Mouse (Mus musculus): Measurements from ENCODE around the gene Zkscan14.
"Not testable (repeated sequence)": the region's sequence is repeated elsewhere in the genome, so short reads cannot be mapped to it uniquely, and the experiment has no call there.

Zkscan14 gene

DNA sequence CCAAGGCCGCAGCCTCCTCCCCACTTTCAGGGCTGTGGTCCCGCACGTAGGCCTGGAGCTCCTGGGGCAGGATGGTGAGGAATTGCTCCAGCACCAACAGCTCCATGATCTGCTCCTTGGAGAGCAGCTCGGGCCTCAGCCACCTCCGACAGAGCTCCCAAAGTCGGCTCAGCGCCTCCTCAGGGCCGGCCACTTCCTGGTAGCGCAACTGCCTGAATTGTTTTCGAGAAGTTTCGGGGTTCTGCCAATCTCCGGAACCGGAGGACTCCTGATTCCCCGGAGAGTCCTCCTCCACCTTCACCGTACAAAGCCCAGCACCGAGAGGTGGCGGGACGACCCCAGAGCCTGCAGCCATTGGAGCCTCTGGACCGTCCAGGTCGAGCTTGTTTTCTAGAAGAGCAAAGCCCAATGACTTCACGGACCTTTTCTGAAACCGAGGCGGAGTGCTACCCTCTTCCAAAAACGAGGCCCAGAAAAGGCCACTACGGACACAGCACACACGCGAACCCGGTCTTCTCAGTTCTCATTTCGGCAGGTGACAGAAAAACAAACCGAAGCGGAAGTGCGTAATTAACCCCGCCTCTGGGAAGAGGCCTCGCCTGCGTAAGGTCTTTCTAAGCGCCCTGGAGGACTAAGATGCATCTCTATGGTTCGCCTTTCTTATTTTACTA is at the start of gene Zkscan14:
Zkscan14 (minus strand) TSS at position 548 of the 671 bp plus-strand sequence.
- no peak for DNase-seq (ENCODE audit: low spot score)

DNA sequence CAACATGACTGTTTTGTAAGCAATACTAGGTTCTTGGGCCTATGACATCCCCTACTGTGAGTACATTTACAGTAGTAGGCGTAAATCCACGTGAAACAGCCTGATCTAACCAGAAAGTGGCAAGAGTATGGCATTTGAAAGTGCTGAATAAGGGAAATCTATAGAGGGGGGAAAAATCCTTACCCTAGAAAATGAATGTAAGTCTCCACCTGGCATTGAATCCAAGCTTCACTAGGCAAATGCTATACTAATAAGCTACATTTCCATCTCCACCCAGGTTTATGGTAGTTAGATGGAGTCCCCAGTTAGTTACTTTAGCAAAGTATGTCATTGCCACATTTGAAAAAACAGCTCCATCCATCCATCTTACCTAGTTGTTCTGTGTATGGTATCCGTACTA is 47.9 kb upstream of the Zkscan14 start:
- DNase-seq (ENCODE audit: low spot score), result no peak

- no peak for DNase-seq (ENCODE audit: low spot score)
These were observed 33.0 kb upstream of the Zkscan14 start for GRCm38 (mm10) chr5:145234636-145235035.

GRCm38 (mm10) chr5:145231893-145232411 is 30.3 kb upstream of the Zkscan14 start:
- DNase-seq (ENCODE audit: low spot score), result no peak

GRCm38 (mm10) chr5:145231367-145231871 is 29.8 kb upstream of the Zkscan14 start, which contains the start of gene Zfp655:
Gene Zfp655, plus strand, starts transcription at chr5:145231715.
- DNase-seq (ENCODE audit: low spot score), result peak; percentile 91

DNA sequence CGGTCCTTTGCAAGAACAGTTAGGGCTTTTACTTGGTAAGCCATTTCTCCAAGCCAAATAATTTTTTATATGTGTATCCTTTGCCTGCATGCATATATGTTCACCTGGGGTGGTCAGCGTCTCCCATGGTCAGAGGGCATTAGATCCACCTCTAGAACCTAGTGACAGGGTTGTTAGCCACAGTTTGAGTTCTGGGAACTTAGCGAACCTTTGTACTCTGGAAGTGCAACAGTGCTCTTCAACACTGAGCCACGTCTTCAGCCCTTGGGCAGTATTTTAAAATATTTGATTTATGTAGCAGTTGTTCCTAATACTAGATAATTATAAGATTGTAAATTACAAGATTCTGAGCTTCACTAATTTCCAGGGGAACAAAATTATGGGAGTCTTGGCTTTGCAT is 29.0 kb upstream of the Zkscan14 start:
- DNase-seq (ENCODE audit: low spot score), result no peak

- DNase-seq (ENCODE audit: low spot score), result not testable (repeated sequence)
These were observed 27.6 kb upstream of the Zkscan14 start for GRCm38 (mm10) chr5:145229283-145229682.

DNA sequence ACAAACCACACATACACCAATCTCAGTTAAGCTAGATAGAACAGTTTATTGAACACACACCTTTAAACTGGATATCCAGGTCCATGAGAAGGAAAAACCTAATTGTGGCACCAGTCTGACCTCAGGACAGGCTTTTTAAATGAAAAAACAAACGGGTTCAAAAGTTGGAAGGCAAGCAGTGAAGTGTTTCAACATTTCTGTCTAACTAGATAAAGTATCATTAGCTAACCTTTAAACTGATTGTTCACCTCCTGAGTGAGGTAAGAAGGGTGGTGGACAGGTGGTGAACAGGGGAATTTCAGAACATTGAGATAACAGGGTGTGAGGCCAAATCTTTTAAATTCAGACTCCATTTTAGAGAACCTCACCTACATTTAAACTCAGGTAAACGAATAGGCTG is 24.8 kb upstream of the Zkscan14 start:
- no peak for DNase-seq (ENCODE audit: low spot score)

- DNase-seq (ENCODE audit: low spot score), result no peak
These were observed 21.7 kb upstream of the Zkscan14 start for GRCm38 (mm10) chr5:145223395-145223794.

- DNase-seq (ENCODE audit: low spot score), result no peak
These were observed 21.2 kb upstream of the Zkscan14 start for GRCm38 (mm10) chr5:145222840-145223239.

DNA sequence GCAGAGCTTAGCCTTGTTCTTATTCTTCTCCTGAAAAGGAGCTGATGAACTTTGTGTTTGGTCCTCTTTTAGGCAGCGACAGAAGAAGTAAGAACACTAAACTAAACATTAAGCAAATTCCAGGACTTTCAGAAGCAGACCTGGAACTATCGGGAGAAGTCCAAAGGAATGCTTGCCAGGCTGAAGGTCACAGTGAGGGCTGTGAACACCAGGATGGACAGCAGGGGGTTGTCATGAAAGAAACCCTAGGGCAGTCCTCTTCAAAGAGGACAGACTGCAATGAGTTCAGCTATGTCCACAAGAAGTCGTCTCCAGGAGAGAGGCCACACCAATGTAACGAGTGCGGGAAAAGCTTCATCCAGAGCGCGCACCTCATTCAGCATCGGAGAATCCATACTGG is 18.3 kb upstream of the Zkscan14 start:
- DNase-seq (ENCODE audit: low spot score), result no peak

DNA sequence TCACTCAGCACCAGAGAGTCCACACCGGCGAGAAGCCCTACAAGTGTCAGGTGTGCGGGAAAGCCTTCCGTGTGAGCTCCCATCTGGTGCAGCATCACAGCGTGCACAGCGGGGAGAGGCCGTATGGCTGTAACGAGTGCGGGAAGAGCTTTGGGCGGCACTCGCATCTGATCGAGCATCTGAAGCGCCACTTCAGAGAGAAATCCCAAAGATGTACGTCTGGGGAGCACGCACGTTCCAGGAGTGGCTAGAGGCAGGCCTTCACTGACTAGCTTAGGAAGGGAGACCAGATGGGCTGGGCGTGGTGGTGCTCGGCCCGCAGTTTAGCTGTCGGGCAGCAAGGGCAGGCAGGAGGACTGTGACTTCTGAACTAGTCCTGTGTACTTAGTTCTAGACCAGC is 17.0 kb upstream of the Zkscan14 start:
- no peak for DNase-seq (ENCODE audit: low spot score)

DNA sequence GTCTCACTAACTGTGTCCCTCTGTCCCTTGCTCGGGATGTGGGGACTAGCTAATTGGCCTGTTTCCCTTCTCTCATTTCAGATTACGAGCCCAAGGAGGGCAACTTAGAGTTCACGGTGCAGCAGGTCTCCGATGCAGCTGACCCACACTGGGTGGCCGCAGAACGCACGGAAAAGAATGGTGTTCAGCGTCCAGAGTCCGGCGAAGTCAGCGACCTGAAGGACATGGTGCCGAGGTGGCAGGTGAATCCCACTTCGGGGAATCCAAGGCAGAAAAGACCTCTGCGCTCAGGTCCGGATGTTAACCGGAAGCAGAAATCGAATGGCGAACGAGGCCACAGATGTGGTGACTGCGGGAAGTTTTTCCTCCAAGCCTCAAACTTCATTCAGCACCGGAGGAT is 16.5 kb upstream of the Zkscan14 start:
- no peak for DNase-seq (ENCODE audit: low spot score)

DNA sequence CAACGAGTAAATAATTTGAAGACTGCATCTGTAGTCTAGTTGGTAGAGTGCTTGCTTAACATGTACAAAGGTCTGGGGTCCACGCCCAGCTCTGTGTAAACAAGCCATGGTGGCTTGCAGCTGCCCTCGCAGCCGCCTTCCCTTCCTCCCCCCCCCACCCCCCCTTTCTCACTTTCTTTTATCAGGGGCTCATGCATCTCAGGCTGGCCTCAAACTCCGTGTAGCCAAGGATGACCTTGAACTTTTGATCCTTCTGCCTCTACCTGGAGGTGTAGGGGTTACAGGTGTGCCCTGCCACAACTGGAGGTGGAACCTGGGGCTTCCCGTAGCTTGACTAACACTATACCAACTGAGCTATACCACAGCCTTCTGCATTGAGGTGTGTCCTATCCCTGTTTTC is 16.1 kb upstream of the Zkscan14 start:
- no peak for DNase-seq (ENCODE audit: low spot score)

- no peak for DNase-seq (ENCODE audit: low spot score)
These were observed 13.0 kb upstream of the Zkscan14 start for GRCm38 (mm10) chr5:145214679-145215078.

GRCm38 (mm10) chr5:145213505-145213904 is 11.8 kb upstream of the Zkscan14 start:
- no peak for DNase-seq (ENCODE audit: low spot score)

DNA sequence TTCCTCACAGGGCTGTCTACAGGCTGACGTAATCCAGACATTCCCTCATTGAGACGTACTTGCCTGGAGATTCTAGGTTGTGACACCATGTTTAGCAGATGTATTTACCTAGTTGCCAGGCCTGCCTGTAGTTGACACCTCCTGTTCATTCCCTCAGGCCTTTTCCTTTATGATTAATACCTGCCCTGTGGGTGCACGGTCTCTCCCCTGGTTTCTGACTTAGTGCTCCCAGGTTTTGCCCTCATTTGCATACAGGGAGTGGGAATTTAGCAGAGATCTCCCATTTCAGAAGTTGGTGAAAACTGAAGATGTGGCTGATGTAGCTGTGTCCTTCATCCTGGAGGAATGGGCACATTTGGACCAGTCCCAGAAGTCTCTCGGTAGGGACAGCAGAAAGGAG is 10.5 kb upstream of the Zkscan14 start:
- DNase-seq (ENCODE audit: low spot score), result no peak

GRCm38 (mm10) chr5:145211340-145211739 is 9.7 kb upstream of the Zkscan14 start:
- DNase-seq (ENCODE audit: low spot score), result no peak

DNA sequence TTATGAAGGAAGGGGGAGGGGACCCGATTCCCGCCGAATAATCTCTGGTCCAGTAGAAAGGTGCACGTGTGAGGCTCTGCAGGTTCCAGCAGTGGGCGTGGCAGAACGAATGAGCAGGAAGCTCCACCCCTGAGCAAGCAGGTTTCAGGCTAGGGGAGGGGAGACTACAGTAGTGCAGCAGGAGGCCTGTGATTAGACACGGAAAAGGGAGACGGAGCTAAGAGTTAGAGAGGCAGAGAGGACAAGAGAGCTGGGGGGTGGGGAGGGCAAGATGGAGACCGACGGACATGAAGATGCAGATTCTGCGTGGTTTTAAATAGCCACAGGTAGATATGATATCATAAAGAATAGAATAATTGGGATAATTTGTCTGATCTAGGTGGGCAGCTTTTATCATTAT is 6.7 kb upstream of the Zkscan14 start:
- DNase-seq (ENCODE audit: low spot score), result not testable (repeated sequence)

DNA sequence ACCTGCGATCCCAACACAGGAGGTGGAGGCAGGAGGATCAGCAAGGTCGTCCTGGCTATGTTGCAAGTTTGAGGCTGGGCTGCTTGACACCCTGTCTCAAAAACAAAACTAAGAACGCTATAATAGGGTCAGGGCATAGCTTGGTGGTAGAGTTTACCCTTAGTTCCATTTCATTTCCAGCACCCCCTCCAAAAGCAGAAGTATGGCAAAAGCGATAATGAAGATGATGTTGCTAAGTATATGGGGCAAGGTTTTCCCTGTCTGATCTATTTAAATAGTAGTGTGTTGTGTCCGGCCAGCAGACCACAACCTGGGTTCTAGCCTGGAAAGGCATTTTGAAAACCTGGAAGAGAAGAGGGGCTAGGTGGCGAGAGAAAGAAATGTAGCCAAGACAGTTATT is 6.3 kb upstream of the Zkscan14 start:
- DNase-seq (ENCODE audit: low spot score), result no peak

GRCm38 (mm10) chr5:145207385-145207784 is 5.7 kb upstream of the Zkscan14 start:
- no peak for DNase-seq (ENCODE audit: low spot score)

DNA sequence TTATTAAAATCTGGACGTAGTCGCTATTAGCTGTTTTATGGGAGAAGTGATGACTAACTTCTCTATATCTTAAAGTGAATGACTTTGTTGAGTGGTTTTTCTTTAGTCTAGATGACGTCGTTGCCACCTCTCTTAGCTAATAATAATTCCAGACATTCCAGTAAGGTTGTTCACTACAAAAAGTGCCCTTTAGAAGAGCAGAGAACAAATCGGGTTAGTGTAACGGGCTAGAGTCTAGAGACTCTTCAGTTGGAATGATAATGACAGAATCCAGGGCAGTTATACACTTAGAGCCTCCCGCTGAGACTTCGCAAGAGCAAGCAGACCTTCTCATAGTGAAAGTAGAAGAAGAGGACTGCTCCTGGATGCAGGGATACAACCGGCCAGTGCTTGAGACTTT is 3.4 kb upstream of the Zkscan14 start:
- no peak for DNase-seq (ENCODE audit: low spot score)

- DNase-seq (ENCODE audit: low spot score), result peak; percentile 92
These were observed 2.4 kb upstream of the Zkscan14 start, which contains the start of gene Zkscan5 for GRCm38 (mm10) chr5:145203936-145204691. Gene Zkscan5, plus strand, starts transcription at chr5:145204562.

Measured in layer of hippocampus, adult 9-10 months (tissue).